Mouse (Mus musculus): Measurements from ENCODE around the gene Serpinb9. TPM values are rescaled to one million over a fixed set of nuclear protein-coding genes. Genes with fewer than 3 reads are reported as not detected.

Serpinb9 gene
- polyA plus RNA-seq, 1 experiment from 2014 or later, result 1.9 TPM

GRCm38 (mm10) chr13:33035506-33035905 is 32.5 kb downstream of the Serpinb9 start:
- ATAC-seq, result no peak

GRCm38 (mm10) chr13:33043542-33043941 is 40.5 kb downstream of the Serpinb9 start:
- H3K27me3 ChIP-seq (ENCODE audit: control insufficient read depth, insufficient read depth, low read depth, low read length), result no peaks in the 10 kb centered on the region
- H3K27ac ChIP-seq (ENCODE audit: low read length), result no peak overlapping the region
- H3K4me2 ChIP-seq (ENCODE audit: low read length), result no peak overlapping the region
- H3K9me3 ChIP-seq (replicated peaks; ENCODE audit: control insufficient read depth, low read length, poor library complexity, severe bottlenecking), result no peaks in the 10 kb centered on the region
- H3K4me1 ChIP-seq (ENCODE audit: control insufficient read depth, insufficient read depth, low read length), result no peaks in the 10 kb centered on the region
- no peak overlapping the region for H3K9ac ChIP-seq (ENCODE audit: low read depth, low read length)
- 91% methylated on average over 3 of the region's 3 CpGs for WGBS
- no peaks in the 10 kb centered on the region for H3K36me3 ChIP-seq (ENCODE audit: control insufficient read depth, insufficient read depth, low read length)
- H3K4me3 ChIP-seq (ENCODE audit: low read depth, low read length), result no peak overlapping the region
- ATAC-seq, result no peak

More at GRCm38 (mm10) chr13:33035506-33035905, 32.5 kb downstream of the Serpinb9 start:
- H3K9me3 ChIP-seq (replicated peaks; ENCODE audit: control insufficient read depth, low read length, poor library complexity, severe bottlenecking), result no peaks in the 10 kb centered on the region
- H3K27me3 ChIP-seq (ENCODE audit: control insufficient read depth, insufficient read depth, low read depth, low read length), result no peaks in the 10 kb centered on the region
- H3K27ac ChIP-seq (ENCODE audit: low read length), result no peak overlapping the region
- no peaks in the 10 kb centered on the region for H3K36me3 ChIP-seq (ENCODE audit: control insufficient read depth, insufficient read depth, low read length)
- no peaks in the 10 kb centered on the region for H3K4me1 ChIP-seq (ENCODE audit: control insufficient read depth, insufficient read depth, low read length)
- no peak overlapping the region for H3K4me3 ChIP-seq (ENCODE audit: low read depth, low read length)
- H3K4me2 ChIP-seq (ENCODE audit: low read length), result no peak overlapping the region
- WGBS, result 85% methylated on average over 1 of the region's 1 CpGs
- no peak overlapping the region for H3K9ac ChIP-seq (ENCODE audit: low read depth, low read length)

- Histone ChIP-seq H3K27ac (ENCODE audit: low read length) (no peak overlapping the region), H3K27me3 (ENCODE audit: control insufficient read depth, insufficient read depth, low read depth, low read length) (no peaks in the 10 kb centered on the region), H3K4me3 (ENCODE audit: low read depth, low read length) (no peak overlapping the region), H3K4me1 (ENCODE audit: control insufficient read depth, insufficient read depth, low read length) (no peaks in the 10 kb centered on the region), H3K9me3 (replicated peaks; ENCODE audit: control insufficient read depth, low read length, poor library complexity, severe bottlenecking) (no peaks in the 10 kb centered on the region), H3K4me2 (ENCODE audit: low read length) (no peak overlapping the region), H3K9ac (ENCODE audit: low read depth, low read length) (no peak overlapping the region), H3K36me3 (ENCODE audit: control insufficient read depth, insufficient read depth, low read length) (no peaks in the 10 kb centered on the region)
- ATAC-seq, result no peak
- WGBS, result 91% methylated on average over 2 of the region's 2 CpGs
Observed at GRCm38 (mm10) chr13:33047234-33047633, 44.2 kb downstream of the Serpinb9 start.

GRCm38 (mm10) chr13:33048187-33048586 is 45.1 kb downstream of the Serpinb9 start:
- WGBS, result 87% methylated on average over 4 of the region's 4 CpGs
- no peak for ATAC-seq
- H3K9ac ChIP-seq (ENCODE audit: low read depth, low read length), result no peak overlapping the region

GRCm38 (mm10) chr13:33051697-33052096 is 48.6 kb downstream of the Serpinb9 start:
- Histone ChIP-seq H3K36me3 (ENCODE audit: control insufficient read depth, insufficient read depth, low read length) (no peaks in the 10 kb centered on the region), H3K4me3 (ENCODE audit: low read depth, low read length) (no peak overlapping the region), H3K4me1 (ENCODE audit: control insufficient read depth, insufficient read depth, low read length) (no peaks in the 10 kb centered on the region), H3K9ac (ENCODE audit: low read depth, low read length) (no peak overlapping the region), H3K27me3 (ENCODE audit: control insufficient read depth, insufficient read depth, low read depth, low read length) (no peaks in the 10 kb centered on the region), H3K27ac (ENCODE audit: low read length) (no peak overlapping the region), H3K4me2 (ENCODE audit: low read length) (no peak overlapping the region), H3K9me3 (replicated peaks; ENCODE audit: control insufficient read depth, low read length, poor library complexity, severe bottlenecking) (no peaks in the 10 kb centered on the region)
- no peak for ATAC-seq
- 70% methylated on average over 3 of the region's 3 CpGs for WGBS

More at GRCm38 (mm10) chr13:33048187-33048586, 45.1 kb downstream of the Serpinb9 start:
- no peak overlapping the region for H3K4me2 ChIP-seq (ENCODE audit: low read length)
- H3K4me3 ChIP-seq (ENCODE audit: low read depth, low read length), result no peak overlapping the region
- H3K27me3 ChIP-seq (ENCODE audit: control insufficient read depth, insufficient read depth, low read depth, low read length), result no peaks in the 10 kb centered on the region
- H3K27ac ChIP-seq (ENCODE audit: low read length), result no peak overlapping the region
- no peaks in the 10 kb centered on the region for H3K9me3 ChIP-seq (replicated peaks; ENCODE audit: control insufficient read depth, low read length, poor library complexity, severe bottlenecking)
- no peaks in the 10 kb centered on the region for H3K36me3 ChIP-seq (ENCODE audit: control insufficient read depth, insufficient read depth, low read length)
- H3K4me1 ChIP-seq (ENCODE audit: control insufficient read depth, insufficient read depth, low read length), result no peaks in the 10 kb centered on the region

- Histone ChIP-seq H3K27ac (ENCODE audit: low read length) (no peak overlapping the region), H3K36me3 (ENCODE audit: control insufficient read depth, insufficient read depth, low read length) (no peaks in the 10 kb centered on the region), H3K4me1 (ENCODE audit: control insufficient read depth, insufficient read depth, low read length) (no peaks in the 10 kb centered on the region), H3K4me3 (ENCODE audit: low read depth, low read length) (no peak overlapping the region), H3K27me3 (ENCODE audit: control insufficient read depth, insufficient read depth, low read depth, low read length) (no peaks in the 10 kb centered on the region), H3K9me3 (replicated peaks; ENCODE audit: control insufficient read depth, low read length, poor library complexity, severe bottlenecking) (no peaks in the 10 kb centered on the region), H3K4me2 (ENCODE audit: low read length) (no peak overlapping the region), H3K9ac (ENCODE audit: low read depth, low read length) (no peak overlapping the region)
- WGBS, result 54% methylated on average over 1 of the region's 1 CpGs
- no peak for ATAC-seq
Observed at GRCm38 (mm10) chr13:33063048-33063447, 60.0 kb downstream of the Serpinb9 start.

Other genes starting within 250 kb of the Serpinb9 start
- 0.10 and 0.17 TPM in 2 replicates for gene Mylk4, start 219.3 kb upstream of the Serpinb9 start, polyA plus RNA-seq (2015; fragmentation: Nextera tagmentation; extraction: Ambion mirVana)
- 29.5 and 32.5 TPM in 2 replicates for gene Wrnip1, start 201.2 kb upstream of the Serpinb9 start, polyA plus RNA-seq (2015; fragmentation: Nextera tagmentation; extraction: Ambion mirVana)
- not detected in 2 replicates for gene D930007J09Rik, start 200.4 kb upstream of the Serpinb9 start, polyA plus RNA-seq (2015; fragmentation: Nextera tagmentation; extraction: Ambion mirVana)
- gene Serpinb1a, start 152.1 kb upstream of the Serpinb9 start, polyA plus RNA-seq (2015; fragmentation: Nextera tagmentation; extraction: Ambion mirVana), result 1.7 and 2.3 TPM in 2 replicates
- not detected in 2 replicates for gene Serpinb1c, start 105.0 kb upstream of the Serpinb9 start, polyA plus RNA-seq (2015; fragmentation: Nextera tagmentation; extraction: Ambion mirVana)
- gene Serpinb6b, start 38.0 kb upstream of the Serpinb9 start, polyA plus RNA-seq (2015; fragmentation: Nextera tagmentation; extraction: Ambion mirVana), result 1.2 and 2.0 TPM in 2 replicates
- 0.13 and 0.30 TPM in 2 replicates for gene Serpinb9b, start 24.2 kb downstream of the Serpinb9 start, polyA plus RNA-seq (2015; fragmentation: Nextera tagmentation; extraction: Ambion mirVana)
- gene Serpinb1b, start 75.3 kb downstream of the Serpinb9 start, polyA plus RNA-seq (2015; fragmentation: Nextera tagmentation; extraction: Ambion mirVana), result 3.2 and 4.3 TPM in 2 replicates
- gene Serpinb9c, start 156.5 kb downstream of the Serpinb9 start, polyA plus RNA-seq (2015; fragmentation: Nextera tagmentation; extraction: Ambion mirVana), result not detected in 2 replicates
- gene Serpinb9d, start 189.7 kb downstream of the Serpinb9 start, polyA plus RNA-seq (2015; fragmentation: Nextera tagmentation; extraction: Ambion mirVana), result not detected in 2 replicates
- gene Serpinb9e, start 246.4 kb downstream of the Serpinb9 start, polyA plus RNA-seq (2015; fragmentation: Nextera tagmentation; extraction: Ambion mirVana), result not detected in 2 replicates

Data from midbrain, embryonic 16.5 days (tissue).